Comparison of ENCODE assay signal across 30 mouse cellular contexts in genomic region chr19:60208173-60208572, GRCm38 (mm10).
"Had no signal": no experiment of that assay in that cellular context is flagged by ENCODE, and none has a peak within 500 bp of the region (broad histone marks: within the 10 kb centered on the region; RNA-seq: fewer than 3 reads in every experiment).

No protein-coding gene starts in this region.

- H3K4me1 ChIP-seq: liver, embryonic 12.5 days; liver, embryonic 13.5 days; liver, embryonic 15.5 days; lung, embryonic 15.5 days had no signal

- H3K9ac ChIP-seq: limb, embryonic 12.5 days; limb, embryonic 13.5 days; limb, embryonic 15.5 days; liver, embryonic 12.5 days; liver, embryonic 13.5 days; liver, embryonic 14.5 days; liver, embryonic 15.5 days; liver, postnatal 0 days; lung, embryonic 14.5 days; lung, embryonic 15.5 days; midbrain, embryonic 12.5 days; midbrain, embryonic 13.5 days; midbrain, embryonic 15.5 days; neural tube, embryonic 12.5 days had no signal

- H3K27ac ChIP-seq: limb, embryonic 10.5 days; limb, embryonic 12.5 days; limb, embryonic 13.5 days; limb, embryonic 15.5 days; liver, embryonic 12.5 days; liver, embryonic 13.5 days; liver, embryonic 14.5 days; liver, embryonic 15.5 days; lung, embryonic 15.5 days; macrophage; midbrain, embryonic 10.5 days; midbrain, embryonic 12.5 days; midbrain, embryonic 13.5 days; midbrain, embryonic 15.5 days; neural tube, embryonic 12.5 days had no signal

- H3K36me3 ChIP-seq: neural tube, embryonic 12.5 days had no signal

- H3K9me3 ChIP-seq: limb, embryonic 10.5 days; limb, embryonic 12.5 days; limb, embryonic 13.5 days; limb, embryonic 15.5 days; liver, embryonic 12.5 days; liver, embryonic 13.5 days; liver, embryonic 15.5 days; lung, embryonic 15.5 days; megakaryocyte, embryonic 14.5 days; midbrain, embryonic 10.5 days; midbrain, embryonic 12.5 days; midbrain, embryonic 13.5 days; midbrain, embryonic 15.5 days; neural tube, embryonic 12.5 days had no signal

- H3K27me3 ChIP-seq: limb, embryonic 12.5 days; limb, embryonic 13.5 days; limb, embryonic 15.5 days; liver, embryonic 12.5 days; liver, embryonic 13.5 days; liver, embryonic 15.5 days; lung, embryonic 15.5 days; megakaryocyte, embryonic 14.5 days; midbrain, embryonic 12.5 days; midbrain, embryonic 15.5 days; neural tube, embryonic 12.5 days had no signal

- H3K4me2 ChIP-seq: limb, embryonic 12.5 days; limb, embryonic 13.5 days; limb, embryonic 15.5 days; liver, embryonic 11.5 days; liver, embryonic 12.5 days; liver, embryonic 13.5 days; liver, embryonic 15.5 days; lung, embryonic 14.5 days; lung, embryonic 15.5 days; midbrain, embryonic 11.5 days; midbrain, embryonic 12.5 days; midbrain, embryonic 13.5 days; midbrain, embryonic 15.5 days; neural tube, embryonic 12.5 days had no signal

- H3K4me3 ChIP-seq: limb, embryonic 10.5 days; limb, embryonic 12.5 days; limb, embryonic 13.5 days; limb, embryonic 15.5 days; liver, embryonic 12.5 days; liver, embryonic 13.5 days; liver, embryonic 15.5 days; lung, embryonic 15.5 days; megakaryocyte, embryonic 14.5 days; midbrain, embryonic 10.5 days; midbrain, embryonic 12.5 days; midbrain, embryonic 13.5 days; midbrain, embryonic 15.5 days; myocyte; neural tube, embryonic 12.5 days had no signal

- DNase-seq: left cerebral cortex, postnatal 4 days; liver; liver, embryonic 13.5 days; liver, postnatal 0 days; lung, adult 18-20 months; lung, adult 2 months; lung, embryonic 14.5 days; lung, postnatal 10 days; lung, postnatal 14 days; lung, postnatal 36 days; lung, postnatal 4 days; midbrain, embryonic 14.5 days had no signal
